Mouse (Mus musculus): Measurements from ENCODE around the gene Myl6.

The Myl6 gene

DNA sequence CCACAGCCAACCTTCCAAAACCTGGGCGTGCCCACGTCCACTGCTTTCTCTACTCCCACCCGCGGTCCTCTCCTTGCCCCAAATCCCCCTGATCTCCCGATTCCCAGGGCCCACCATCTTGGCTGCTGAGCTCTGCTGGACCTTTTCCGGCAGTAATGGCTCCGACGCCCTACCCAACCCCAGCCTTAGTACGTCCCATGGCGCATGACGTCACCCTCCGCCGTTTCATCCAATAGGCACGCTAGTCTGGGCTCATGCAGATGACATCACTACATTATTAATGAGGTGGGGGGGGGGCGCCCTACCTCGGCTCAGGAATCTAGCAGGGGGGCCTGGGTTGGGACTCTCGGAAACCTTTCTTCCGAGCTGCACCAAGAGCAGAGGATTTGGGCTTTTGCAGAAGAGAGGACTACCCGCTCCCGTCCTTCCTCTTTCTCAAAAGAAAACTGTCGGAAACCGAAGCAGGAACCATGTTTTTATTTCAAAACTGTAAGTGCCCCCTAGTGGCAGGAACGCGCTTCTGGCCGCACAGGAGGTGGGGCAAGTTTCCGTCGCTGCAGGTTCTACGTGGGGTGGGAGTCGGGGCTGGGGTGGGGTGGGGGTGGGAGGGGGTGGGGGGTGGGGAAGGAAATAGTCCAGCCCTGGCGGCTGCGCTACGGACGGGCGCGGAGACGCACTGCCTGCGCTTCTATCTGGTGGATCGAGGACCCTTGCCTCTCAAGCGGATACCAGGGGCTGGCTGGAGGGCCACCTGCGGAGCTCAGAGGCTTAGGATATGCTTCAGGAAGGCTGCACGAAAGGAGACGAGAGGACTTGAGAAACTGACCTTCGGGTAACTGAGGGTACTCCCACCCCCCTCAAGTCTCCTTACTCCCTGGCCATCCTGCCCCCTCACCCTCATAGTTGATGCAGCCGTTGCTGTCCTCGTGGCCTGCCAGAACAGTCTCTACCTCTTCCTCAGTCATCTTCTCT, at the start of gene Myl6:
Gene Myl6 (minus strand): TSS at position 451 of the 972 bp plus-strand sequence.
- DNase-seq (ENCODE audit: low spot score): peak; percentile 97

DNA sequence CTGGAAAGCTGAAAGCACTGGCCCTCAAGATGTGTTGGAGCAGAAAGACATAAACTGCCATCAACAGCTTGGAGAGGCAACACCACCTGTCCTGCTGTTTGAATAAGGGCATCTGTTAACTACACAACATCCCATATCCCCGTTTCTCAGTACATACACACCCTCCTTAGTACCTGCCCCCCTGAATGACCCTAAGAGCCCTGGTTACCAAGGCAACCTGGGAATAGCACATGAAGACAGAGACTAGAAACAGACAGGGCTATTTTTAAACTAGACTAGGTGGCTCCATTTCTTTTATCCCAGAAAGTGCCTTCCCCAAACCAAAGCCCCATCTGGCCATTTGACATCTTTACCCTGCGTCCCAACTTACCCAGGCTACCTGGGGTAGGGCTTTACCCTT, 49.2 kb upstream of the Myl6 start:
- DNase-seq (ENCODE audit: low spot score): no peak

DNA sequence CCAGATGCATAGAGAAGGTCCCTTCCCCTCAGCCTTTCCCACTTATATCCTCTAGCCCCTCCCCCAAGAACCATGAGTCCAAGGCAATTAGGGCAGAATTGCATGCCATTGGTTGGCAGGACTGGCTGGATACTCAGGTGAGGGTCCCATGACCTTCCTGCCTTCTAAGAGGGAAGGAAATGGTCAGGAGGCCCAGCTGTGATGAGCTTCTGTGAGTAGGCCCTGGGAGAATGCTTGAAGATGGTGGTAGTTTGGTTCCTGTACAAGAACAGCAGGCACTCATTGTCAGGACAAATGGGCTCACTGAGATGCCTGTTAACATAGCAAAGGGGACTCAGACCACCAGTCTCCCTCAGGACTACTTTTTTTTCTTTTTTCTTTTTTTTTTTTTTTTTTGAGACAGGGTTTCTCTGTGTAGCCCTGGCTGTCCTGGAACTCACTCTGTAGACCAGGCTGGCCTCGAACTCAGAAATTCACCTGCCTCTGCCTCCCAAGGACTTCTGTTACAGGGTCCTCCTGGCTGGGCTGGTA, 44.5 kb upstream of the Myl6 start:
- DNase-seq (ENCODE audit: low spot score): no peak

DNA sequence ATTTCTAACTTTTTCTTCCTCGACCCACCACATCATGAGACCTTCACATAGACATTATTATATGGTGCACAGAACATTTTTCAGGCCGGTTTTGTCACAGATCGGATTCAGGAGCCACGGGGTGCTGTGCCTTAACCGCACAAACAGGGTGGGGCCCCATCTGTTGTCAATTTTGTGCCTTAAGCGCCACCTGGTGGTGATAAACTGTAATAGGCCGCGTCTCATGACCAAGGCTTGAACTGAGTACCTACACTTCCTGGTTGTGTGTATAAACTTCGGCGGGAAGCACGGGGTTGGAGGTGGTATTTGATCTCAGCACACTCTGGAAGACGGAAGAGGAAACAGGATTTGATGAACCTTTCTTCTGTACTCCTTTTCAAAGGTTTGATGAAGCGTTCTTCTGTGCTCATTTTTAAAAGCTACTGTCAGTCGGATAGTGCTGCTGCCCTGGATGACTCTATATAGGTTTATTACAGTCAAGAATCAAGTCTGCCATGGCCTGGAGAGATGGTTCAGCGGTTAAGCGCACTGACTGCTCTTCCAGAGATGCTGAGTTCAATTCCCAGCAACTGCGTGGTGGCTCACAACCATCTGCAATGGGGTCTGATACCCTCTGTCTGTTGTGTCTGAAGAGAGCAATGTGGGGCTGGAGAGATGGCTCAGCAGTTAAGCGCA, 42.5 kb upstream of the Myl6 start:
- DNase-seq (ENCODE audit: low spot score): peak; percentile 75

DNA sequence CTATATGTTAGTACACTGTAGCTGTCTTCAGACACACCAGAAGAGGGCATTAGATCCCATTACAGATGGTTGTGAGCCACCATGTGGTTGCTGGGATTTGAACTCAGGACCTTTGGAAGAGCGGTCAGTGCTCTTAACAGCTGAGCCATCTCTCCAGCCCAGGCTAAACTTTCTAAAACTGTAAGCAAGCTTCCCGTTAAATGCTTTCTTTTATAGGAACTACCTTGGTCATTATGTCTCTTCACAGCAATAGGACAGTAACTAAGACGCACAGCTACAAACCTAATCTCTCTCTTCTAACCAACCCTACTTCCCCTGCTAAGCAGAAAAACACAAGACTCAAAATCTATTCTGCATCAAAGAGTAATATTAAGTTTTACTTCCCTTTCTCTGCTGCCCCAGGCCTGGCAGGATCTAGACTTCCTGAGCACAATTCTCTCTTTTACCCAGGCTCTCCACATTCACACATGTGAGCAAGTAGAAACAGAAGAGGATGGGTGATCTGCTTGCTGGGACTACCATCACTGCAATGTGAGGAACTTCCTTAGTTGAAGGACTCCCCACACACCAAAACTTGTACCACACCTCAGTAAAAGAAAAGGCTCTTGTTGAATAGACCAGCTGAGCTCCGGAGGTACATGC, 41.8 kb upstream of the Myl6 start:
- no peak for DNase-seq (ENCODE audit: low spot score)

DNA sequence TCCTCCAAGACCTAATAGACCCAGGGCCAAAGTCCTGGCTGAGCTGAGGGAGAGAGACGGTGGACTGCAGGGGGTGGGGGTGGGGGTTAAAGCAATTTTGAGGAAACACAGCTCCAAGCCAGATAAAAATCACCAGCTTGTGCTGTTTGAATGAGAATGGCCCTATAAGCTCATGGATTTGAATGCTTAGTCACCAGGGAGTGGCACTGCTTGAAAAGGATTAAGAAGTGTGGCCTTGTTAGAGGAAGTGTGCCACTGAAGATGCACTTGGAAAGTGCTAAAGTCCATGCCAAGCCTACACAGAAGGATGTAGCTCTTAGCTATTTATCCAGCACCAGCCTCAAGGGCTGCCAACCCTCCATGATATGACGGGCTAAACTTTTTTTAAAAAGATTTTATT, 41.3 kb upstream of the Myl6 start:
- DNase-seq (ENCODE audit: low spot score): no peak

DNA sequence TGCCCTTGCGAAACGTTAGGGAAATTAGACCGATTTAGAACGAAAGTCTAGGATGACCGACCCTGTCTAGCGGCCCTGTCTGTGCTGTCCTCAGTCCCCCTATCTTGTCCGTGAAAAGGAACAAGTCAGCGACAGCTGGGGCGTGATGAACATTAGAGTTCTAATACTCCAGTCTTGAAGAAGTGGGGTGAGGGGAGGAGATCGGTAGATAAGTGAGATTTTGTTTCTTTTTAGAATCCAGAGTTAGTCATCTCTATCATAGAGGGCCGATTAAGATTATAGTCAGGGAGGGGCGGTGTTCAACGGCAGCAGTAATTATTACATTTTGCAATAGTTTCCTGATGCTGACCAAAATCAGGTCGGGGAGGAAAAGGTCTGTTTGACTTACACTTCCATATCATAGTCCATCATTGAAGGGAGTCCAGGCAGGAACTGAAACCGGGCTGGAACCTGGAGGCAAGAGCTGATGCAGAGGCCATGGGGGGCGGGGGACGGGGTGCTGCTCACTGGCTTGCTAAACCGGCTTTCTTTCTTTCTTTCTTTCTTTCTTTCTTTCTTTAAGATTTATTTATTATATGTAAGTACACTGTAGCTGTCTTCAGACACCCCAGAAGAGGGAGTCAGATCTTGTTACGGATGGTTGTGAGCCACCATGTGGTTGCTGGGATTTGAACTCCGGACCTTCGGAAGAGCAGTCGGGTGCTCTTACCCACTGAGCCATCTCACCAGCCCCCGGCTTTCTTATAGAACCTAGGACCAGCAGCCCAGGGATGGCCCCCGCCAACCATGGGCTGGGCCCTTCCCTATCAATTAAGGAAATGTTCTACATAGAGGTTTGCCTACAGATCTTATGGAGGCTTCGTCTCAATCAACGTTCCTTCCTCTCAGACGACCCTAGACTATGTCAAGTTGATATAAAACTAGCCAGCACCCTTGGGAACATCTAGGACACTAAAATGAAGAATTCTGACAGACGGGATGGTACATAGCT, 32.7 kb upstream of the Myl6 start:
- DNase-seq (ENCODE audit: low spot score): no peak

DNA sequence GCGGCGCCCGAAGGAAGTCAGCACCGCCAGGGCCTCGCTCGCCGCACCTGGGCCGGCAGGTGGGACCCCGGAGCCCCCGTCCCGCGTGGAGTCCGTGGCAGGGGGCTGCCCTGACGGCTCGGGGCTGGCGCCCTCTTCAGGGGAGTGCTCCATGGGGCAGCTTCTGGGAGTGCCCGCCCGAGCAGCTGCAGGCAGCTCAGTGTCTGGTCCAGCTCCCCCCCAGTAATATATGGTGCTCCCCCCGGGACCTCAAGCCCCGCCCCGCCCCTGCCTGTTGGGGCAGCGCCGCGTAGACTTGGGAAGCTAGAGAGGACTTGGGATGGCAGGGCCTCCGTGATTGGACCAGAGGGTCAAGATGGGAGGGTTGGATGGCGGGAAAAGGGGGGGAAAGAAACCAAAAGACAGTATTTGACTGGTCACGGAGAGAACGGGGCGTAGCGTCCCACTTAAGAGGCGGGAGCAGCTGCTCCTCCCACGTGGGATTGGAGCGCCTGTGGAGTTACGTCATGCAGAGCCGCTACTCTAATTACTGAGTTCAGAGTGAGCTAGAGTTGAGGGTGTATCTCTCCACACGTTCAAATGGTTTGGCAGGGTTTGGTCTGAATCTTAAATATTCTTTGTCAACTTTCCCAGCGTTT, 31.8 kb upstream of the Myl6 start, which contains the start of gene Esyt1:
Gene Esyt1 (minus strand): TSS at position 201 of the 638 bp plus-strand sequence.
- peak; percentile 98 for DNase-seq (ENCODE audit: low spot score)

DNA sequence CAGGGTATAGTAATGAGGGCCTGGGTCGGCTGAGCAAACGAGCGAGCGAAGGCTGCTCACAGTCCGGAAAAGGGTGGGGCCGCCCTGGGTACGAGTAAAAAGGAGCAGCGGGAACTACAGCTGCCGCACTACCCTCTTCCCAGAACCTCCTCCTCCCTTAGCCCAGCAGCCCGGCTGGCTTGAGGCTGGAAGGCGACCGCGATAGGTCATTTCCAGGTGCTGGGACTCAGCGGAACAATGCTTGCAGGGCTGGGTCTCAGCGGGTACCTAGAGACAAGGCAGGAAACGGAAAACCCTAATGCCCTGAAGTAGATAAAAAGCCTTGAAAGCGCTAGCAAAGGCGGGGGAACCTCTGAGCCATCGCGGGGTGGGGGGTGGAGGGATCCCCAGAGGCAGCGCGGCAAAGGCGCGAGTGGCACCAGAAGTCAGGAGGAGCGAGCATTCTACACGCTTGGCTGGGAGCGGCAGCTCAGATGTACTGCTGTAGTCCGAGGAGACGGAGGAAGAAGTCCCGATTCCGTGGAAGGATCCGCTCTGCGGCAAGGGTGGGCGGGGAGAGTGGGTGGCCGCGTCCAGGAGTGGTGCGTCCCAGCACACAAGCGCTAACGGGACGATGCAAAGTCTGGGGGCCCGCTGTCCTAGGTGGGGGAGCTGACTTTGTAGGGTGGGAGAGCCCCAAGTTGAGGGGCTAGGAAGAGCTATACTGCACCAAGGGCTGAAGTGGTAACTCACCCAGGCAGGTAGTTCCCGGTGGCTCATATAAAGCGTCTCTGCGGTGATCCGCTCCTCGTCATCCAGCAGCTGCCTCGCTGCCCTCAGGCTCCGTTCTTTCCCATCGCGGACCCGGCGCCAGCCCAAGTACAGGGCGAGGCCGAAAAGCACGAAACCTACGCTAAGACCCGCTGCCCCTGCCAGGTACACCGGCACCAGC, 31.1 kb upstream of the Myl6 start:
- DNase-seq (ENCODE audit: low spot score): peak; percentile 31

DNA sequence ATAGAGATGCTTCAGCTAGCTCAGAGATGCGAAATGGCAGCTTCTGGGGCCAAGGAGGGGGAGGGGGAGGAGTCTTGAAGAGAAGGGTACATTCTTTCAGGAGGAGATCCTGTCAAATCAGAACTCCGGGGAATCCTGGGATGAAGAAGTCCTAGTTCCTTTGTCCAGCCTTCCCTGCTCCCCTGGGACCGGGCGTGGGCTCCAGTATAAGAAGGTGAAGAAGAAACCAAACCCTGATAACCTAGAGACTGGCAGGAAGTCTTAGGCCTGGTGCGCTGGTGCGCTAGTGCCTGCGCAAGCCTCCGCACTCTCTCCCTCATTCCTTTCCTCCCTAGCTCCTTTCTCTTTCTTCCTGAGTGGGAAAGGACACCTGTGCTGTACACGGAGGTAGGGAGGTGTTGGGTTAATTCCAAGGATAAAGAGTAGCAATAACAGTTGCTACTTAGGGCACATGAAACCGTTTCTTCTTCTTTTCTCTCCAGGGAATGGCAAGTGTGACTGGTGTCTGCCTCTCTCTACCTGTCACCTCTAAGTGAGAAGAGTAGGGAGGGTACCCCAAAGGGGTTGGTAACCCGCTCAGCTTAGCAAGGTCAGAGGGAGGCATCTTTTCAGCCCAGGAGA, 30.3 kb upstream of the Myl6 start:
- DNase-seq (ENCODE audit: low spot score): no peak

DNA sequence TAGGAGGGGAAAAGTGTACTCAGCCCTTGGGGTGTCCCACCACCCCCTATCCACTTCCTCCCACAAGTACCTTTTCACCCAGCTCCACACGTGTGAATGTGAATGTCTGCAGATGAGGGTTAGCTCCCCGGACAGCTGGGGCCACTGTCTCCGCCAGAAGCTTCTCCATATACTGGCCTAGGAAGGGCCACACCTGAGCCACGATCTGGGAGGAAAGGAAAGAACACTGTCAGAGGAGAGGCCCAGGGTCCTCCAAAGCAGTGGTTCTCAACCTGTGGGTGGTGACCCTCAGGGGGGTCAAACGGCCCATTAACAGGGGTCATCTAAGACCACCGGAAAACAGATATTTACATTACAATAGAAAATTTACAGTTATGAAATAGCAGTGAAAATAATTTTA, 28.4 kb upstream of the Myl6 start:
- DNase-seq (ENCODE audit: low spot score): no peak

DNA sequence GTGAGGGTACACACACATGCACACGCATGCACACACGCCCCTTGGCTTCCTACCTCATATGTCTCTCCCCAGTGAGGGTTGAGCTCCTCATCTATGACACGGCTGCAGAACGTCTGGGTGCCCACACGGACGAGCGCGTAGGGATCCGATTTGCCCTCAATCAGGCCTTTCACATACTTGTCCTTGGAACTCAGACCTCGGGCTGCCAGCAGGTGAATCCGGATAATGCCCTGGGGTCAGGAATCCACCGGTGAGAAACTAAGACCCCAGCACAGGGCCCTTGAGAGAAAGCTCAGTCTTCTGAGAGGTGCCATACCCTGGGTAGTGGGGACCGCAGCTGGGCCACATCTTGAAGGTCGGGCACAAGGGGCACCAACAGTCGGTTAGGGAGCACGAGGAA, 26.6 kb upstream of the Myl6 start:
- no peak for DNase-seq (ENCODE audit: low spot score)

DNA sequence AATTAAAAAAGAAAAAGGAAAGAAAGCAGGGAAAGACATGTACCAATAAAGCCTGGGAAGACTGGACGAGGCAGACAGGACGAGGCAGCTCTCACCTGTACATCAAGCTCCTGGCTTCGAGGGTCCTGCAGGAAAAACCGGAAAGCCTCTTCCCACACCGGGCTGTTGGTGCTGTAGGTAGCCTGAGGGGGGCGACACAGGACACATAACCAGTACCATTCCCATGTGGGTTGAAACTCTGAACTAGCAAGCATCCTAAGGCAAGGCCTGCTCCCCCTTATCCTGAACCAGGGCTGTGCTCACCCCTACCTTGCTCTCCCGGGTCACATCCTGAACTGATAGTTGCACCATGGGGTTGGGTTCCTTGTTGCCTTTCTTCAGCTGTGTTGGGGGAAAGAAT, 24.9 kb upstream of the Myl6 start:
- DNase-seq (ENCODE audit: low spot score): no peak

DNA sequence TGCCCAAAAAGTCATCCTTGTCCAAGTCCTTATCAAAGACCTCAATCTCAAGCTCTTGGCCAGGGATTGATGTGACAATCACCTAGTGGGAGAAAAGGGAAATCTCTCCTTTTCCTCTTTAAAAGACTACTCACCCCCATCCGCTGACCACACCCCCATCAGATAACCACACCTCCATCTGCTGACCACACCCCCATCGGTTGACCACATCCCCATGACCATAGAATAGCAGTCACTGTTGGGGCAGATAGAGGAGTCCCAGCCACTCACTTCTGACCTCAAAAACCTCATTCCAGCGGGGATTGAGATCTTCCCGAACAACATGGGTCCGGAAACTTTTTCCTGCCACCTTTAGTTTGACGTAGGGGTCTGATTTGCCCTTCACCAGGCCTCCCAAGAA, 22.7 kb upstream of the Myl6 start:
- DNase-seq (ENCODE audit: low spot score): no peak

DNA sequence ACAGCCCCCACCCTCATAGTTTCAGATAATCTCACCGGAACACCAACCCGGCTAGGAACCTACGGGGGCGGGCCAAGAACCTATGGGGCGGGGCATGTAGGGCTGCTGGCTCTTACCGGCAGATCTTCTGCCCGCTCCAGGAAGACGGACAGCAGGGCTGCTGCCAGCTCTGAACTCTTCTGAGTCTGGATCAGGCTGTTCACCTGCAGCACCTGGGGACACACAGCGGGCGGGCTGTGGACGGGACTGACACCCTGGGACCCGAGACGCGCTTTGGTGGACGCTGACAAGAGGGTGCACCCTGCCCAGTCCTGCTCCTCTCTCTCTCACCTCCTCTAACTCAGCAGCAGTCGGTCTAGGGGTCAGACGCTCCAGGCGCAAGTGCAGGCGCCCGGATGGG, 22.1 kb upstream of the Myl6 start:
- DNase-seq (ENCODE audit: low spot score): no peak

DNA sequence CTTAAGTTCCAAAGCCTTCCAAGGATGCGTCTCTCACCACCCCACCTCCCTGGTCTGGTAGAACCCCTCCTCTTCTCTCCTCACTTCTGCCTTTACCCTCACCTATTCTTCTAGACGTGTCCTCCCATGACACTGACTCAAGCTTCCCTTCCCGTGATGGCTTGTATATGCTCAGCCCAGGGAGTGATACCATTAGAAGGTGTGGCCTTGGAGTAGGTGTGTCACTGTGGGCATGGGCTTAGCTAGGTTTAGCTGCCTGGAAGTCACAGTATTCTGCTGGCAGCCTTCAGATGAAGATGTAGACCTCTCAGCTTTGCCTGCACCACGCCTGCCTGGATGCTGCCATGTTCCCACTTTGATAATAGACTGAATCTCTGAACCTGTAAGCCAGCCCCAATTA, 21.1 kb upstream of the Myl6 start:
- no peak for DNase-seq (ENCODE audit: low spot score)

DNA sequence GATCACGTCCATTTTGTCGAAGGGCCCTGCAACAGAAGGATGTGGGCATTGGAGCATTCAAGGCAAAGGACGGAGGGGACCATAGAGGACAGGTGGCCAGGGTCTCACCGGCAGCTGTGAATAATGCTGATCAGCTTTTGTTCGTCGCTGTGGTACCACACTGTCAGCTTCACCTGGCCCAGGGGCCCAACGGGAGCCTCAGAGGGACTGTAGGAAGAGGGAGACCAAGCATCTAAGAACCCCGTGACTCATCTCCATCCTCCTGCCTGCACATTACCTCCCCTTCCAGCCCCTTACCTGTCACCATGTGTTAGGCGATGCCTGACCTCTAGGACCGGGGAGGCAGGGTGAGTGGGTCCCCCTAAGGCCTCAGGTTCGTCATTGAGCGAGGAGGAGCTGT, 17.8 kb upstream of the Myl6 start:
- no peak for DNase-seq (ENCODE audit: low spot score)

DNA sequence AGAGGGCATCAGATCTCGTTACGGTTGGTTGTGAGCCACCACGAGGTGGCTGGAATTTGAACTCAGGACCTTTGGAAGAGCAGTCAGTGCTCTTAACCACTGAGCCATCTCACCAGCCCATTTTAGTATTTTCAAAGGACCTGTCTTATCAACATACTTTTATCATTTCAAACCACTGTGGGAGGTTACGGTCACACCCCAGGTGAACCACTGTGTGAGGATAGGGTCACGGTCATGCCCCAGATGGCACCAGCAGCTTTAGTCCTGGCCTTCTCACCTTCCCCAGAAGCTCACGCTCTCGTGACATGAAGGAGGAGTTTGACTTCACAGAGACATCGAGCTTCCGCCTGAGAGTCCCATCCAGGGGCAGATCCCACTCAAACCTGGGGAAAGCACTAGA, 17.2 kb upstream of the Myl6 start:
- DNase-seq (ENCODE audit: low spot score): no peak

DNA sequence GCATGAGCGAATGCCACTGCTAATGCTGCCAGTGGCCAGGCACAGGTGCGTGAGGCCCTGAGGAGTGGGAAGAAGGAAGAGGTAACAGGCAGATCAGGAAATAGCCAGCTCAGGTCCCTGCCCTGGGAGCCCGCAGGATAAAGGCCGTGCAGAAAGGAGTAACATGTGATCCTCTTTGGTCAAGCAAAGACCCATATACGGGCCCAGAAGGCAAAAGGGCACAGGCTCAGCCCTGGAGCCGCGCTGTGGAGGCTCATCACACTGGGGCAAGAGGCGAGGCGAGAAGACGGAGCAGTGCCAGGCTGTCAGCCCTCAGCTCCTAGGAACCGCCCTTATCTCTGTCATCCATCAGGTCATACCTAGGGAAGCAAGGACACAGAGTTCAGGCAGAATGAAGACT, 16.4 kb upstream of the Myl6 start:
- DNase-seq (ENCODE audit: low spot score): no peak
